Mouse (Mus musculus) monocyte, adult 5-6 weeks (primary cell): ENCODE measurements around the gene Neb. TPM values are rescaled to one million over a fixed set of nuclear protein-coding genes. Genes with fewer than 3 reads are reported as not detected.

ENCODE experiments used
- ATAC-seq: fragments of 153-309, 156-312 bp; replicated peaks from 2 replicates; pipeline ENCODE4 v1.8.0; 2017; ENCODE audit warnings: mild to moderate bottlenecking; ENCODE audit not compliant: low TSS enrichment, insufficient number of reproducible peaks, severe bottlenecking, poor library complexity, low FRiP score
- total RNA-seq: library from RNA; stranded (forward); fragments of 200-1000, 200-491, 200-594 nt; gene quantifications from 3 replicates; pipeline ENCODE4 v1.2.3, GENCODE M21; 2017

Gene Neb
- total RNA-seq, result 0.10 to 1.5 TPM (median 0.53 TPM) in 3 replicates

- peak; percentile 59; the same call in 1 of the 2 replicates for ATAC-seq
Measured at GRCm38 (mm10) chr2:52378448-52378804, at the start of gene Neb. Gene Neb (minus strand): TSS chr2:52378474.

- ATAC-seq, result no peak
Measured at GRCm38 (mm10) chr2:52427383-52427782, 49.1 kb upstream of the Neb start.

- ATAC-seq, result no peak
Measured at GRCm38 (mm10) chr2:52426041-52426440, 47.8 kb upstream of the Neb start.

GRCm38 (mm10) chr2:52425523-52425795 is 47.2 kb upstream of the Neb start:
- no peak for ATAC-seq

- ATAC-seq, result peak; percentile 85
Measured at GRCm38 (mm10) chr2:52424747-52425522, 46.7 kb upstream of the Neb start, which contains the start of gene Arl5a. Gene Arl5a (minus strand): TSS chr2:52424901.

GRCm38 (mm10) chr2:52424248-52424728 is 46.0 kb upstream of the Neb start:
- peak; percentile 28; the same call in 1 of the 2 replicates for ATAC-seq

GRCm38 (mm10) chr2:52423611-52424247 is 45.5 kb upstream of the Neb start:
- no peak for ATAC-seq

GRCm38 (mm10) chr2:52422871-52423610 is 44.8 kb upstream of the Neb start:
- no peak for ATAC-seq

GRCm38 (mm10) chr2:52421197-52421596 is 42.9 kb upstream of the Neb start:
- no peak for ATAC-seq

- no peak for ATAC-seq
Measured at GRCm38 (mm10) chr2:52420001-52420710, 41.9 kb upstream of the Neb start.

- ATAC-seq, result no peak
Measured at GRCm38 (mm10) chr2:52419295-52419694, 41.0 kb upstream of the Neb start.

GRCm38 (mm10) chr2:52412524-52413037 is 34.3 kb upstream of the Neb start:
- no peak for ATAC-seq

GRCm38 (mm10) chr2:52406480-52406879 is 28.2 kb upstream of the Neb start:
- no peak for ATAC-seq

- ATAC-seq, result no peak
Measured at GRCm38 (mm10) chr2:52405238-52405637, 27.0 kb upstream of the Neb start.

GRCm38 (mm10) chr2:52394529-52394928 is 16.3 kb upstream of the Neb start:
- ATAC-seq, result no peak

- no peak for ATAC-seq
Measured at GRCm38 (mm10) chr2:52390415-52390975, 12.2 kb upstream of the Neb start.

- no peak for ATAC-seq
Measured at GRCm38 (mm10) chr2:52389975-52390374, 11.7 kb upstream of the Neb start.

GRCm38 (mm10) chr2:52386451-52386850 is 8.2 kb upstream of the Neb start:
- ATAC-seq, result no peak
